Mouse (Mus musculus): Measurements from ENCODE around the gene Frs3. TPM values are rescaled to one million over a fixed set of nuclear protein-coding genes. Genes with fewer than 3 reads are reported as not detected.

The Frs3 gene
- polyA plus RNA-seq, 1 experiment from 2014 or later, result 1.5 TPM

DNA sequence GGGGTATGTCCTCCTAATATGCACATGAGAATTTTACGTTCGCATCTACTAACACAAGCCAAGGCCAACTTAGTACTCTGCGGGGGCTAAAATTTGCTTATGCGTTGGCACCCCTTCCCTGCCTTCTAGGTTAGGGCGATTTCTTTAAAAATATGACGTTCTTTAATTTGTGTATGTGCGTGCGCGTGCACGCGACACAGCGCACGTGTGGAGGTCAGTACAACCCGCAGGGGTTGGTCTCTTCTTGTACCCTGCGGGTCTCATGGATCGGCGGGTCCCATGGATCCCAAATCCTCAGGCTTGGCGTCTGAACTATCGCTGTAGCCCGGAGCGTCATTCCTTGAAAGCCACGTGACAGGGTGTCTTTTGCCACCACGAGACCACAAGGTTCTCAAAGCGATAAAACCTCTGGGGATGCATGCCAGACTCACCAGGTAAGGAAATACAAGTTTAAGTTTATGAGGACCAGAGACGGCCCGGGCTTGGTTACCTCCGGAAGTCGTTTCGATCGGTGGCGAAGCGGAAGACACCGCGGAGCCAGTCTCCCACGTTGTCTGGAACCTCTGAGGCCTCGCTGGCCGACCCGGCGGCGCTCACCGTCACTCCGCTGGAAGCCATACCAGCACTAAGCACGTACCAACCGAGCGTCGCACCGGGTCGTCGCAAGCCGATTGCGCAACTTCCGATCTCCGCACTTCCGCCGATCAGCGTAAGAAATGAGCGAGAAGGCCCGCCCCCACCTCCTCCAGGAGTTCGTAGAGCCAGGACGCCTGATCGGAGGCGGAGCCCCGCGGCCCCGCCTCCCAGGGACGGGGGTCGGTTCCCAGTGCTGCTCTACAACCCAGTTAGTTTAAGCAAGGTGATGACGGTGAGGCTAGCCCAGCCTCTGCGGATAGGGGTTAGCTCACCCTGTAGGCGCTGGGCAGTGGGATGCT is 1.2 kb upstream of the Frs3 start:
- Histone ChIP-seq H3K9me3 (replicated peaks; ENCODE audit: control insufficient read depth, low read length) (no peaks in the 10 kb centered on the region), H3K27ac (ENCODE audit: low read length) (peak overlapping the region; percentile 79), H3K36me3 (ENCODE audit: control insufficient read depth, insufficient read depth) (peaks cover 3% of the 10 kb centered on the region; the same call in 1 of the 2 replicates), H3K4me2 (ENCODE audit: low read depth, low read length) (peak overlapping the region; percentile 95), H3K4me3 (ENCODE audit: low read depth, low read length) (peak overlapping the region; percentile 83), H3K9ac (ENCODE audit: low read depth, low read length) (peak overlapping the region; percentile 77), H3K4me1 (ENCODE audit: control insufficient read depth, low read depth, low read length) (peaks cover 21% of the 10 kb centered on the region), H3K27me3 (ENCODE audit: control insufficient read depth, insufficient read depth, low read depth, low read length) (no peaks in the 10 kb centered on the region)
- peak; percentile 86 for ATAC-seq (ENCODE audit: low read depth)
- under 1% methylated on average over 70 of the region's 70 CpGs for WGBS (ENCODE audit: insufficient replicate concordance)

DNA sequence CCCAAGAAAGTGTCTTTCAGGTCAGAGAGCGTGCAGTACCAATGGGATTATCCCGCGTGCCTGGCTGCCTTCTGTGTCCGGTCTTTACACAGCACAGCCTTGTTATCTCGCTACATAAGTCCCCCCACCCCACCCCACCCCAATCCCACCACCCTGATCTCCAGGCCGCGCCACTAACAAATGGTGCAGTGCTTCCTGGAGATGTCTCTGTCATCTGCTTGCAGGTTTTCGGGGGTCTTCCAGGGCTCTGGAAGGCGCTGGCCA is 554 bp upstream of the Frs3 start, which contains the start of gene Tomm6:
Gene Tomm6 (minus strand): TSS at position 43 of the 264 bp plus-strand sequence.
- Histone ChIP-seq H3K9ac (ENCODE audit: low read depth, low read length) (peak within 1 kb of the TSS; percentile 77), H3K4me3 (ENCODE audit: low read depth, low read length) (peak within 1 kb of the TSS; percentile 83), H3K4me2 (ENCODE audit: low read depth, low read length) (peak within 1 kb of the TSS; percentile 95), H3K4me1 (ENCODE audit: control insufficient read depth, low read depth, low read length) (peaks cover 21% of the 10 kb centered on the region), H3K27ac (ENCODE audit: low read length) (peak within 1 kb of the TSS; percentile 79), H3K27me3 (ENCODE audit: control insufficient read depth, insufficient read depth, low read depth, low read length) (no peaks in the 10 kb centered on the region), H3K36me3 (ENCODE audit: control insufficient read depth, insufficient read depth) (peaks cover 3% of the 10 kb centered on the region; the same call in 1 of the 2 replicates), H3K9me3 (replicated peaks; ENCODE audit: control insufficient read depth, low read length) (no peaks in the 10 kb centered on the region)
- no peak for ATAC-seq (ENCODE audit: low read depth)
- 0% methylated on average over 9 of the region's 9 CpGs for WGBS (ENCODE audit: insufficient replicate concordance)

- Histone ChIP-seq H3K27me3 (ENCODE audit: control insufficient read depth, insufficient read depth, low read depth, low read length) (peaks cover 2% of the 10 kb centered on the region), H3K4me1 (ENCODE audit: control insufficient read depth, low read depth, low read length) (peaks cover 30% of the 10 kb centered on the region), H3K27ac (ENCODE audit: low read length) (no peak overlapping the region), H3K36me3 (ENCODE audit: control insufficient read depth, insufficient read depth) (no peaks in the 10 kb centered on the region), H3K4me3 (ENCODE audit: low read depth, low read length) (no peak overlapping the region), H3K9ac (ENCODE audit: low read depth, low read length) (no peak overlapping the region), H3K4me2 (ENCODE audit: low read depth, low read length) (no peak overlapping the region), H3K9me3 (replicated peaks; ENCODE audit: control insufficient read depth, low read length) (no peaks in the 10 kb centered on the region)
- 76% methylated on average over 8 of the region's 8 CpGs for WGBS (ENCODE audit: insufficient replicate concordance)
- no peak for ATAC-seq (ENCODE audit: low read depth)
These were observed 1.1 kb downstream of the Frs3 start for GRCm38 (mm10) chr17:47689894-47690293.

DNA sequence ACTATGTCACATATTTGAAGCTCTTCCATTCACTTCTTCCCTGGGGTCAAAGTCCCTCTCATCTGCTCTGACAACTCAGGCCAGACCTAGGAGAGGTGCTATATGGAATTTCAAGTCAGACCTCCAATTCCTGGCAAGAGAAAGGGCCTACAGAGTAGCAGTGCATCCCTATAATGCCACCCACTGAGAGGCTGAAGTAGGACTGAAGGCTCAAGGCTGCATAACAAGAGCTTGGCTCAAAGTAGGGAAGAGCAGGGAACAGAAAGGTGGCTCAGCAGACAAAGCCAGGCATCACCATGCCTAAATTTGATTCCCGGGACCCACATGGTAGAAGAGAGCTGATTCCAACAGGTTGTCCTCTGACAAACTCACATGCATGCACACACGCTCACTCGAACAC is 2.8 kb downstream of the Frs3 start:
- no peak for ATAC-seq (ENCODE audit: low read depth)
- Histone ChIP-seq H3K9me3 (replicated peaks; ENCODE audit: control insufficient read depth, low read length) (no peaks in the 10 kb centered on the region), H3K4me1 (ENCODE audit: control insufficient read depth, low read depth, low read length) (peaks cover 34% of the 10 kb centered on the region), H3K4me2 (ENCODE audit: low read depth, low read length) (no peak overlapping the region), H3K9ac (ENCODE audit: low read depth, low read length) (no peak overlapping the region), H3K4me3 (ENCODE audit: low read depth, low read length) (no peak overlapping the region), H3K27ac (ENCODE audit: low read length) (no peak overlapping the region), H3K27me3 (ENCODE audit: control insufficient read depth, insufficient read depth, low read depth, low read length) (peaks cover 13% of the 10 kb centered on the region), H3K36me3 (ENCODE audit: control insufficient read depth, insufficient read depth) (no peaks in the 10 kb centered on the region)
- WGBS (ENCODE audit: insufficient replicate concordance), result 82% methylated on average over 3 of the region's 3 CpGs

- peaks cover 17% of the 10 kb centered on the region for H3K27me3 ChIP-seq (ENCODE audit: control insufficient read depth, insufficient read depth, low read depth, low read length)
- no peak overlapping the region; the same call in 1 of the 2 replicates for H3K27ac ChIP-seq (ENCODE audit: low read length)
- peak overlapping the region; percentile 51 for H3K9ac ChIP-seq (ENCODE audit: low read depth, low read length)
- ATAC-seq (ENCODE audit: low read depth), result no peak
- peak overlapping the region; percentile 90 for H3K4me2 ChIP-seq (ENCODE audit: low read depth, low read length)
- H3K36me3 ChIP-seq (ENCODE audit: control insufficient read depth, insufficient read depth), result no peaks in the 10 kb centered on the region
- 47% methylated on average over 13 of the region's 13 CpGs for WGBS (ENCODE audit: insufficient replicate concordance)
- peak overlapping the region; percentile 70 for H3K4me3 ChIP-seq (ENCODE audit: low read depth, low read length)
- peaks cover 22% of the 10 kb centered on the region for H3K4me1 ChIP-seq (ENCODE audit: control insufficient read depth, low read depth, low read length)
- H3K9me3 ChIP-seq (replicated peaks; ENCODE audit: control insufficient read depth, low read length), result no peaks in the 10 kb centered on the region
These were observed 5.0 kb downstream of the Frs3 start for GRCm38 (mm10) chr17:47693671-47694441.

DNA sequence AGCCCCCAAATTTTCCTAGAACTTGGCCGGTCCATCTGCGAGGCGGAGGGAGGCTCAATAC is 5.4 kb downstream of the Frs3 start, which contains the start of gene Gm21981:
Gene Gm21981 (minus strand): TSS at position 14 of the 61 bp plus-strand sequence.
- peak within 1 kb of the TSS; percentile 65 for H3K9ac ChIP-seq (ENCODE audit: low read depth, low read length)
- peak within 1 kb of the TSS; percentile 70 for H3K4me3 ChIP-seq (ENCODE audit: low read depth, low read length)
- no peaks in the 10 kb centered on the region for H3K36me3 ChIP-seq (ENCODE audit: control insufficient read depth, insufficient read depth)
- 2% methylated on average over 3 of the region's 3 CpGs for WGBS (ENCODE audit: insufficient replicate concordance)
- H3K4me2 ChIP-seq (ENCODE audit: low read depth, low read length), result peak within 1 kb of the TSS; percentile 90
- peaks cover 18% of the 10 kb centered on the region for H3K4me1 ChIP-seq (ENCODE audit: control insufficient read depth, low read depth, low read length)
- no peaks in the 10 kb centered on the region for H3K9me3 ChIP-seq (replicated peaks; ENCODE audit: control insufficient read depth, low read length)
- H3K27me3 ChIP-seq (ENCODE audit: control insufficient read depth, insufficient read depth, low read depth, low read length), result peaks cover 17% of the 10 kb centered on the region
- H3K27ac ChIP-seq (ENCODE audit: low read length), result peak within 1 kb of the TSS; percentile 60
- no peak for ATAC-seq (ENCODE audit: low read depth)

DNA sequence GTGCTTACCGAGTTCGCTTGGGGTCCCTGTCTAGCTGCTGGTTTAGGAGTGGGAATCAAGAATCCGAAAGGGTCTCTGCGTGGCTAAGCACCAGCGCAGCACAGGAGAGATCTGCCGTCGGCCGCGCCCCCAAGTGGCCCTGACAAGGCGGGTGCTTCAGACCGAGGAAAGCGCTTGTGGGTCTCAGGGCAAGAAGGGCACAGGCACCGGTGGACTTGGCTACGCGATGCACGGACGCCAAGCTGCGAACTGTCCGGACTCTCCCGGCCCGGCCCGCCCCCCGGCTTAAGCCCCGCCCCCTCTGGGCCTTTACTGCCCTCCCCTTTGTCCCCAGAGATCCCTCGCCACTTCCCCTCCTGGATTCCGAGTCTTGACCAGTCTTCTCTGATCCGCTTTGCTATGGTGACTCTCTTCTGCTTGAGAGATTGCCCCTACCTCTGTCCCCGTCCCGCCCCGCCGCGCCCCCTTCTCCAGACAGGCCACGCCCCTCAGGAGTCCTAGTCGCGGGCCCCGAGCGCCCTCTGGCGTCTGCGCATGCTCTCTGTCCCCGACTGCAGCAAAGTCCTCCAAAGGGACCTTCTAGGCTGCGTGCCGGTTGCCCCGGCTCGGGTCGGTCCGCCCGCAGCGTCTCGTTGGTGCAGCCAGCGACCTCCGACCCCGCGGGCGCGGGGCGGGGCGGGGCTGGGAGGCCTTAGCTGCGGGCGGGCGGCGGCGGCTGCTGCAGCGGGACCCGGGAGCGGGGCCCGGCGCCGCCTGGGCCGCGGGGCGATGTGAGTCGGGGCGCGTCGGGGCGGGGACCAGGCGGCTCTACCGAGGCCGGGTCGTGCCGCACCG is 5.9 kb downstream of the Frs3 start, which contains the start of gene Prickle4:
Gene Prickle4 (minus strand): TSS at position 234 of the 834 bp plus-strand sequence.
- no peaks in the 10 kb centered on the region for H3K9me3 ChIP-seq (replicated peaks; ENCODE audit: control insufficient read depth, low read length)
- peak within 1 kb of the TSS; percentile 70 for H3K4me3 ChIP-seq (ENCODE audit: low read depth, low read length)
- ATAC-seq (ENCODE audit: low read depth), result peak; percentile 89
- under 1% methylated on average over 81 of the region's 82 CpGs for WGBS (ENCODE audit: insufficient replicate concordance)
- no peaks in the 10 kb centered on the region for H3K36me3 ChIP-seq (ENCODE audit: control insufficient read depth, insufficient read depth)
- H3K4me1 ChIP-seq (ENCODE audit: control insufficient read depth, low read depth, low read length), result peaks cover 17% of the 10 kb centered on the region
- H3K27me3 ChIP-seq (ENCODE audit: control insufficient read depth, insufficient read depth, low read depth, low read length), result peaks cover 17% of the 10 kb centered on the region
- peak within 1 kb of the TSS; percentile 60 for H3K27ac ChIP-seq (ENCODE audit: low read length)
- peak within 1 kb of the TSS; percentile 65 for H3K9ac ChIP-seq (ENCODE audit: low read depth, low read length)
- peak within 1 kb of the TSS; percentile 90 for H3K4me2 ChIP-seq (ENCODE audit: low read depth, low read length)

DNA sequence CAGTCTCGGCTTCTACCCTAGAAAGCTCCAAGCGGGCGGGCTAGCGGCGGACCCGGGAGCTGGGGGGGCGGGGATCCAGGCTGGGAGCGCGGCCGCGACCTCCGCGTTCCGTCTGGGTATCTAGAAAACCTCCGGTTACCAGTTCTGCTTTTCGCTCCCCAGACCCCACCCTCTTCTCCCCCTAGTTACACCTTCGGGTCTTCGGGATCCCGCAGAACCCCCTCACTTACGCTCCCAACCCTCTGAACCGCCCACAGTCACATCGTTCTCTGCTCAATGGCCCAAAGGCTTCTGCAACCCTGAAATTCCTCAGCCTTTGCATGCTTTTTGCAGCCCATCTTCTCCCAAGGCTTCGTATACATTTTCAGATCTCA is 6.5 kb downstream of the Frs3 start:
- Histone ChIP-seq H3K36me3 (ENCODE audit: control insufficient read depth, insufficient read depth) (no peaks in the 10 kb centered on the region), H3K4me1 (ENCODE audit: control insufficient read depth, low read depth, low read length) (peaks cover 19% of the 10 kb centered on the region), H3K4me3 (ENCODE audit: low read depth, low read length) (peak overlapping the region; percentile 70), H3K27me3 (ENCODE audit: control insufficient read depth, insufficient read depth, low read depth, low read length) (peaks cover 17% of the 10 kb centered on the region), H3K4me2 (ENCODE audit: low read depth, low read length) (peak overlapping the region; percentile 90), H3K9ac (ENCODE audit: low read depth, low read length) (peak overlapping the region; percentile 65), H3K9me3 (replicated peaks; ENCODE audit: control insufficient read depth, low read length) (no peaks in the 10 kb centered on the region), H3K27ac (ENCODE audit: low read length) (no peak overlapping the region)
- no peak for ATAC-seq (ENCODE audit: low read depth)
- WGBS (ENCODE audit: insufficient replicate concordance), result under 1% methylated on average over 22 of the region's 23 CpGs
